Mouse (Mus musculus) C3H10T1/2 (cell line): ENCODE data around the gene Ccdc42. TPM values are rescaled to one million over a fixed set of nuclear protein-coding genes. Genes with fewer than 3 reads are reported as not detected.

Experiments
- polyA plus RNA-seq, 2 experiments: library from polyadenylated mRNA; unstranded; fragments of >200 nt; fragmentation: generic; extraction: Trizol; gene quantifications; one replicate each; pipeline ENCODE4 v1.2.1; 2012; ENCODE audit warnings: missing spikeins in 2 of 2

Gene Ccdc42
- under 1 TPM in 1 of 2 experiments, not detected in 1; 0.12 TPM for polyA plus RNA-seq

GRCm38 (mm10) chr11:68586721-68587120, at the start of gene Ccdc42:
Ccdc42 (plus strand) TSS chr11:68587021.

DNA sequence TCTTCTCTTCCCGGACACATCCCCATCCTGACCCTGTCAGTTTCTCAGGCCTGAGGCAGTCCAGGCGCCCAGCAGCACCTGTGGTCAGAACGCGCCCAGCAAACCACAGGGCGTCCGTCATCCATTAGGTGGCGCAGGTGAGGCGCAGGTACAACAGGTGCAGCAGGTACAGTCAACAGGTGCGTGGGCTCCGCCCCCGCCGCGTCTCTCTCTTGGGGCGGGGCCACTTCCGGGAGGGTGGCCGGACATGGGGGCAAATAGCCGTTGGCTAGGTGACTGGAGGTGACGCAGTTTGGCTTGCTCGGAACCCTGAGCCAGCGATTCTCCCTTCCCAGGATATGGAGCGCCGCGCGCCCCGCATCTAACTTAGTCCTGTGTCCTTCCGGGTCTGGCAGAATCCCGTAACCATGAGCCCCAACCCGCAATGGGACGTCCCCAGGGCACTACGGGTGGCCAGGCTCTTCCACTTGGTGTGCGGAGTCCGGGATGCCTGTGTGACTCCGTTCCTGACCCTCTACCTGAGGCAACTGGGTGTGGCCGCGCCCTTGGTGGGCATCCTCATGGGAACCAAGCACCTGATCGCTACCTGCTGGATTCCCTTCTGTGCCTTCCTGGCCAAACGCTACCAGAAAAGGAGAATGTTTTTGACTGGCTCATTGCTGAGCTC, 30.8 kb upstream of the Ccdc42 start, which contains the start of gene Mfsd6l:
Mfsd6l (plus strand) TSS at position 269 of the 667 bp plus-strand sequence.

Other genes starting within 250 kb of the Ccdc42 start
- 10 to 100 TPM in 1 of 2 experiments, 1 to 10 TPM in 1; 1.4 to 17.9 TPM for gene Ntn1, start 186.2 kb upstream of the Ccdc42 start, polyA plus RNA-seq
- under 1 TPM; 0.77 TPM for gene Pik3r5, start 154.9 kb upstream of the Ccdc42 start, polyA plus RNA-seq
- gene Pik3r6, start 84.0 kb upstream of the Ccdc42 start, polyA plus RNA-seq: under 1 TPM in 1 of 2 experiments, not detected in 1; 0.06 TPM
- not detected for gene Mfsd6l, start 30.8 kb upstream of the Ccdc42 start, polyA plus RNA-seq
- 10 to 100 TPM in 1 of 2 experiments, 1 to 10 TPM in 1; 8.5 to 78.9 TPM for gene Myh10, start 104.5 kb downstream of the Ccdc42 start, polyA plus RNA-seq